Mouse (Mus musculus): ENCODE measurements at regions not wholly inside any gene's neighbourhood (a gene's known extent, or its start where the extent isn't known, plus 50 kb on each side); places are given as distances from the start of the nearest gene placed in this dataset.

DNA sequence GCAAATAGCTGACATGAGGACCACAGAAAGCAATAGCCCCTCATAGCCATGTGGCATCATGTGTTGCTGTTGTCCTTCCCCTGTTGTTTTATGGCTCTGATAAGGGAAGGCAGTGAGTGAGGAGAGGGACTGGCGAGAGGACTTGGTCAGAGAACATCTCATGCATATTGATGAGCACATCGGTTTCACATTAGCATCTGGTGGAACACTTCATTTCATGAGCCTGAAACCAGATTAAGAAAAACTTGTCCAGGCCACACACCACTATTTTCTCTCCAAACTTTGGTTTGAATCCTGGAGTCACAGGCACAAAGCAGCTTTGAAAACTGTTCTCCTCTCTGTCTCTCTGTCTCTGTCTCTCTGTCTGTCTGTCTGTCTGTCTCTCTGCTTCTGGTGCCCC, 451.0 kb upstream of the Mgmt start:
- intact Hi-C loops (cut with DNase I) = no loop called here
- DNase-seq (ENCODE audit: low spot score) = no peak

GRCm38 (mm10) chr7:136445091-136445490, 449.3 kb upstream of the Mgmt start:
- DNase-seq (ENCODE audit: low spot score) = no peak
- intact Hi-C loops (cut with DNase I) = no loop called here

- intact Hi-C loops (cut with DNase I) = no loop called here
- no peak for DNase-seq (ENCODE audit: low spot score)
Observed at GRCm38 (mm10) chr7:136449286-136449685, 445.1 kb upstream of the Mgmt start.

- intact Hi-C loops (cut with DNase I) = no loop called here
- no peak for DNase-seq (ENCODE audit: low spot score)
Observed at GRCm38 (mm10) chr7:136451672-136452361, 442.6 kb upstream of the Mgmt start.

- DNase-seq (ENCODE audit: low spot score) = no peak
- intact Hi-C loops (cut with DNase I) = no loop called here
Observed at GRCm38 (mm10) chr7:136452561-136452960, 441.9 kb upstream of the Mgmt start.

DNA sequence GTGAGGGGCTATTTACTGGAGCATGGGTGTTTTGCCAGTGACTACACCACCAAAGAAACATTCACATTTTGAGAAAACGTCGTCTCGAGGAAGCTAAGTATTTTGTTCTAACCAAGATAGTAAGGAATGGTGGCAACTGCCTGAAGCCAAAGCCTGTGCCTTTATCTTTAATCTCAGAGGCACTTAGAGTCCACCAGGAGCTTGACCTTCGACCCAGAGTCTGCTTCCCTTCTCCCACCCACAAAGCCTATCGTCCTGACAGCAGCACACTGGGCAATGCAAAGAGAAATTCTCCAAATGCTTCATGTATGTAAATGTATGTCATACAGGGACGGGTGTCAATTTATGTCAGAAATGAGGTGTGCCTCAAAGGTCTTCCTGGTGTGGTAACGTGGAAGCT, 437.2 kb upstream of the Mgmt start:
- intact Hi-C loops (cut with DNase I) = no loop called here
- DNase-seq (ENCODE audit: low spot score) = no peak

- DNase-seq (ENCODE audit: low spot score) = no peak
Observed at GRCm38 (mm10) chr7:136457867-136458448, 436.5 kb upstream of the Mgmt start.

GRCm38 (mm10) chr7:136477135-136477534, 417.3 kb upstream of the Mgmt start:
- intact Hi-C loops (cut with DNase I) = loop anchor here (10.0 kb wide), 1 partner anchor 412 kb away; no protein-coding TSS in a partner anchor
- DNase-seq (ENCODE audit: low spot score) = no peak

More at GRCm38 (mm10) chr7:136457867-136458448, 436.5 kb upstream of the Mgmt start:
- intact Hi-C loops (cut with DNase I) = no loop called here

GRCm38 (mm10) chr7:136480641-136481202, 413.7 kb upstream of the Mgmt start:
- intact Hi-C loops (cut with DNase I) = loop anchor here (5.0 to 10.0 kb wide), 2 partner anchors 328 to 646 kb away; no protein-coding TSS in a partner anchor
- DNase-seq (ENCODE audit: low spot score) = peak; percentile 48

GRCm38 (mm10) chr7:136483237-136483636, 411.2 kb upstream of the Mgmt start:
- intact Hi-C loops (cut with DNase I) = loop anchor here (5.0 to 10.0 kb wide), 2 partner anchors 331 to 648 kb away; no protein-coding TSS in a partner anchor
- DNase-seq (ENCODE audit: low spot score) = no peak

- intact Hi-C loops (cut with DNase I) = loop anchor here (5.0 to 10.0 kb wide), 3 partner anchors 350 to 760 kb away; no protein-coding TSS in a partner anchor
- DNase-seq (ENCODE audit: low spot score) = no peak
Observed at GRCm38 (mm10) chr7:136487556-136487955, 406.9 kb upstream of the Mgmt start.

DNA sequence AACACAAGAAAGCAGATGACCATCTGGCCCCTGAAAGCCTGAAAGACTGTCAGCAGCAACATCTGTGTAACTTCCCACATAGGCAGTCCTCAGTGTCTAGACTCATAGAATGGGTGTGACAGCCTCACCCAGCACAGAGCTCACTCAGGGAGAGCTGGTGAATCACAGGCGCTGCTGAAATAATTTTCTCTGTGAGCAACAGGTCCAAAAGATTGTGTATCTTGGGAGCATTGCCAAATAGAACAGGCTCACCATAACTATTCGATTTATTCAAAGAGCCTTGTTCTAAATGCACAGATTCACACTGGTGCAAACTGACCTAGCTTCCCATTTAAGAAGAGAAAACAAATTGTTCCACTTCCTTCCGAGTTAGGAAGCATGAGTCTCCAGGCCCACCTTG, 399.6 kb upstream of the Mgmt start:
- intact Hi-C loops (cut with DNase I) = no loop called here
- no peak for DNase-seq (ENCODE audit: low spot score)

DNA sequence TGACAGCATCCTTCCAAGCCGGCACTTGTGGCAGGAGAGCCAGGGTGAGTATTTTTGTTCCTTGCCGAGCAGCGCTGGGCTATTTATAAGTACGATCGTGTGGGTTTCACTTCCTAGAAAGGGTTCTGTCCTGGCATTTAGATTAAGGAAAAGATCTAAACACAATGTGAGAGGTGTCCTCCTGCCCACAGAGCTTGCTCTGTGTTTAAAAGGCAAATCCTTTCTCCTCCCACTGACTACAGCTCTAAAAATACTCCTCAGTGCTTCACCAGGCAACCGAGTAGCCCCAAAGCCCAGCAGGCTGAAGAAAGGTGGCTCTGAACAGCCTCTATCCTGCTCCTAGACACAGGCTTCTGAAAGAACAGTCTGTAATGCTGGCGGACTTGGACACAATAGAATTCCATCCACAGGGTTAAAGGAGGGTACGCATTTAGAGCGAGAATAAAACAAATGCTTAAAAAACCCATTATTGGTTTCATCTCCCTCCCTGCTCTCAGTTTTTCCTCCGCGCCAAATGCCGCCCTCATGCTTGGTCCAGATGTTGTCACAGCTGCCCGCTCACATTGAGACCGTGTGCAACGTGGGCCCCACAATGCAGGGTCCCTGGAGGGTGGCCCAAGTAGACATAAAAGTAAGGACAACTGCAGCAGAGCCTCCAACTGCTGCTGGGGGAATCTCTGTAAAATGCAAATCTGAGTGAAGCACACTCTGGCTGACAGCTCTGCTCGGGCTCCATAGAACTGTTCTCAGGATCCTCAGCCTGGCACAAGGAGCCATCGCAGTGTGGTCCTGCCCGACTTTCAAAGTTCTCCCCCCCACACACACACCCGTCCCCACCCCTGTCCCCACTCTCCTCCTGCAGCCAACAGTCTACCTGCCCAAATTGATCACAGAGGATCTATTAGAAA, 397.8 kb upstream of the Mgmt start:
- no peak for DNase-seq (ENCODE audit: low spot score)
- intact Hi-C loops (cut with DNase I) = no loop called here

GRCm38 (mm10) chr7:136500059-136500458, 394.4 kb upstream of the Mgmt start:
- intact Hi-C loops (cut with DNase I) = no loop called here
- DNase-seq (ENCODE audit: low spot score) = no peak

- no peak for DNase-seq (ENCODE audit: low spot score)
- intact Hi-C loops (cut with DNase I) = no loop called here
Observed at GRCm38 (mm10) chr7:136501094-136501493, 393.3 kb upstream of the Mgmt start.

DNA sequence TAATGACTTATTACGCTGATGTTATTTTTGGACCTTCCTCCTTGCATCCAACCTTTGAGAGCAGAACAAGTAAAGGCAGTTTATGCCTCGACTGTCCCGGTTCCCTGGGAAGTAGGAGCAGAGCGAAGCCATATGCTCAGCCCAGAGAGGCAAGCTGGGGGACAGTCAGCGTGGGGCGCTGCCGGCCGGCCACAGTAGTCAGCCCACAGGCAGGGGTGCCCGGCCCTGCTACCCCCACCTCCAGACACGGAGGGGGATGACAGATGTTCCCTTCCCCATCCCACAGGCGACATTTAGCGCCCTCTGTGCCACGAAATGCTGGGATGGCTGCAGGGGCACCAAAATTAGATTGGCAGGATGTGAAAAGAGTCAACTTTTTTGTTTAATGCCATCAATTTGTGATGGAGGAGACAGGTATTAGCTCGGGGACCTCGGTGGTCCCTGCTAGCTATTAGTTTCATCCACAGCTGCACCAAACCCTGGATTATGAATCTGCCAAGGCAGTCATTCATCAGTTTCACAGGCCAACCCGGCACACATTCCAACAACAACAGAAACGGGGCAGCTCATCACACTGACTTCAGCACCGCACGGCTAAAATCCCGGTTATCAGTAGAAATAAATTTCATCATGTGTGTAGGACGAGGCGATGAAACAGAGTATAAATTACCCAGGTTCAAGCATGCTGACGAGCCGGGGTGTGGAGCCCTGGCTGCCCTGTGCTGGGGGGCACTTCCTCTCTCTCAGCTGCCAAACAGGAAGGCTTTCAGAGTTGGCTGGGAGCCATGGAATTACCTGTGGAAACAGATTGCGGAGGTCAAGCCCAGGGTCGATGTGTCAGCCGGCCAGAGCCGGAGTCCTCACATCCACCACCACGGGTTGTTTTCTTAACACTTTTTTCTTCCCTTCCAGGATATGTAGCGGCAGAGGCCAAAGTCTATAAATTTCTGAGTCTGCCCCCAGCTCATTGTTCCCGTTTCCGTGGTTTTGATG, 392.3 kb upstream of the Mgmt start:
- peak; percentile 24 for DNase-seq (ENCODE audit: low spot score)
- intact Hi-C loops (cut with DNase I) = no loop called here

GRCm38 (mm10) chr7:136511389-136511788, 383.0 kb upstream of the Mgmt start:
- intact Hi-C loops (cut with DNase I) = no loop called here
- DNase-seq (ENCODE audit: low spot score) = no peak

DNA sequence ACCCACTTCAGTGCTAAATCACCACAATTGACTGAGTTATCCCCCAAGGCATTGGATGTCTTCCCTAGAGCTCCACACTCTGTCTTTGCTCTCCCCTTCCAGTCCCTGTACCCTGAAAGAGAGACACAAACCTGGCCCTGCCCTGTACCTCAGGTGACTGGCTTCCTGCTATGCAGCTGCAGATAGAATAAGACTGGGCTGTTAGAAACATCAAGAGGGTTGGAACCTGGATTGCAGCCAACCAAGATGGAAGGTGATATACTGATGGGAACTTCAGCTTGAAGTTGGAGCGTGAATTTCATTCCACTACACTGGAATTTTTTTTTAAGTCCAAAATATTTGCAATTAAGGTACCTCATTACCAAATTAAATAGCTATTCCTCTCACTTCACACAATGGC, 379.0 kb upstream of the Mgmt start:
- no peak for DNase-seq (ENCODE audit: low spot score)
- intact Hi-C loops (cut with DNase I) = no loop called here

DNA sequence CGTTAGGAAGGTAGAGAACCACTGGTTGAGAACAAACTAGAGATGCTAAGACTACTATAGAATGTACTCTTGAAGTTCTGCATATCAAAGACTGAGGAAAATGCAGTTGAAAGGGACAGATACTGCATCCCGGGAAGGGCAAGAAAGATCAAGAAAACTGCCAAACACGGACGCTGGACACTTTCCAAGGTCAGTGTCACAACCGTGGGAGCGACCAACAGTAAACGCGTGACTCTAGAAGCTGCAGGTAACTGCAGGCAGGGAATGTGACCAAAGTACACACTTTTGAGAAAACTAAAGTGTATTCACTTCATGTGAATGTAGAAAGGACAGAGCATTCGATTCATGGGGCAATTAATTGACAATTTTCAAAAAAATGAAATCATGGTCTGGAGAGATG, 368.6 kb upstream of the Mgmt start:
- intact Hi-C loops (cut with DNase I) = no loop called here
- DNase-seq (ENCODE audit: low spot score) = no peak
